Mouse (Mus musculus) cortical plate, adult 2 months (tissue): ENCODE data around the gene Igsf3. TPM values are rescaled to one million over a fixed set of nuclear protein-coding genes. Genes with fewer than 3 reads are reported as not detected.
A peak's percentile ranks its signal among the peaks of the same experiment; 100 is the strongest.

Experiments
- H3K27ac ChIP-seq: fragments of 200-500 bp; 2 replicates; pipeline ENCODE4 v1.5.1; 2012; ENCODE audit warnings: low read length, control low read depth, inconsistent platforms; ENCODE audit not compliant: insufficient read depth
- H3K4me1 ChIP-seq: fragments of 200-500 bp; 2 replicates; pipeline ENCODE4 v1.6.1; 2011; ENCODE audit warnings: low read length; ENCODE audit not compliant: control insufficient read depth, insufficient read depth
- H3K4me3 ChIP-seq: fragments of 200-500 bp; 2 replicates; pipeline ENCODE4 v1.5.1; 2011; ENCODE audit warnings: mild to moderate bottlenecking, low read length, control low read depth; ENCODE audit not compliant: insufficient read depth
- CTCF ChIP-seq: fragments of 200-500 bp; IDR thresholded peaks from 2 replicates; pipeline ENCODE4 v1.5.1; 2011; ENCODE audit warnings: mild to moderate bottlenecking, control low read depth, low read length; ENCODE audit not compliant: insufficient read depth; ENCODE audit errors: extremely low read depth
- POLR2A ChIP-seq: fragments of 200-500 bp; IDR thresholded peaks from 2 replicates; pipeline ENCODE4 v1.6.1; 2011; ENCODE audit warnings: mild to moderate bottlenecking, low read length, control low read depth; ENCODE audit not compliant: insufficient read depth; ENCODE audit errors: extremely low read depth
- polyA plus RNA-seq: library from polyadenylated mRNA; depleted of rRNA; stranded (reverse); fragments of >200 nt; gene quantifications from 2 replicates; pipeline ENCODE4 v1.2.3, GENCODE M21; 2012; rRNA removed

Gene Igsf3
- polyA plus RNA-seq, result 4.2 and 4.6 TPM in 2 replicates

DNA sequence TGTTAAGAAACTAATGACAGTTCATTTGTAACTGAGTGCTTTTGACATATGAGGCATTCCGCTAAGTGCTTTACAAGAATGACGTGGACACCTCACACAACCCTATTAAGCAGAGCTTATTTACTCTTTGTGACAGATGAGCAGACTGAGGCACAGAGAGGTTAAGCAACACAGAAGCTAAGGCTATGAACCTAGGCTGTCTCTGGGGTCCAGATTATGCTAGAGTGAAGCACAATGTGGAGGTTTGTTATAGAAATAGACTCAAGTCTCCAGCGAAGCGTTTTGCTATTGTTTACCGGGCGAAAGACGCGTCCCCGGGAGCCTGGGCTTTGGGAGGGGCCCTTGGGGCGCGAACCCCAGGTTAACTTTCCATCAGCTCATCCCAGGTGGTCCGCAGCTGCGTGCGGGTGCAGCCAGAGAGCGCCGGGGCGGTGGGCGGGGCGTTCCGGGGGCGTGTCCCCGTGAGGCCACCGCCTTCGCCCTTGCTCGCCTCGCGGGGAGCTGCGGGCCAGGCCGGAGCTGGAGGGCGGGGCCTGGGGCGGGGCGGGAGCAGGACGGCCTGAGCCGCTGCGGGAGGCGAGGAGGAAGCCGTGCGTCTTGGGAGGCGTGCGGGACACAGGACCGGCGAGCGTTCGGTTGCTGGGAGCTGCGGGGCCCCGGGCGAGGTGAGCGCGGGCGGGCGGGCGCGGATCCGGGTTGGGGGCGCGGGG lies at the start of gene Igsf3:
Igsf3 (plus strand) TSS at position 546 of the 710 bp plus-strand sequence.
- TF ChIP-seq POLR2A (0 out of 2 replicates have a peak, but pooled peaks have one; percentile 12), CTCF (no peak)
- Histone ChIP-seq H3K4me1 (peaks cover 9% of the 10 kb centered on the region), H3K4me3 (peak within 1 kb of the TSS; percentile 77), H3K27ac (no peak within 1 kb of the TSS)

GRCm38 (mm10) chr3:101327248-101327647 lies 49.6 kb upstream of the Igsf3 start:
- Histone ChIP-seq H3K4me1 (no peaks in the 10 kb centered on the region), H3K4me3 (no peak overlapping the region), H3K27ac (no peak overlapping the region)
- TF ChIP-seq POLR2A (no peak), CTCF (no peak)

DNA sequence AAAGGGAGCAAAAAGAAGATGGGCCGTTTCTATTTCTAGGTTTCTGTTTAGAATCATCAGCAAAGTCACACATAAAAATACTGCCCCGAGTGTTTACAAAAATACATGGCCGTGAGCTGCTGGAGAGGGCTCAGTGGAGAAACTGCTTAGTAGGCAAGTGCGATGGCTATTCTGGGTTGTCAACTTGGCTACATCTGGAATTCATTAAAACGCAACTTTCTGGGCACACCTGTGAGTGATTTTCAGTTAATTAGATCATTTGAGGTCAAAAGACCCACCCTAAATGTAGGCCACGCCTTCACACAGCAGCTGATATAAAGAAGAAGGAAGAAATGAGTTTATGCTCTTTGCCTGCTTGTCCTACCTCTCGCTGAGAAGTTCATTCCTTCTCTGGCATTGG lies 48.3 kb upstream of the Igsf3 start:
- Histone ChIP-seq H3K27ac (no peak overlapping the region), H3K4me3 (no peak overlapping the region), H3K4me1 (no peaks in the 10 kb centered on the region)
- TF ChIP-seq CTCF (no peak), POLR2A (no peak)

DNA sequence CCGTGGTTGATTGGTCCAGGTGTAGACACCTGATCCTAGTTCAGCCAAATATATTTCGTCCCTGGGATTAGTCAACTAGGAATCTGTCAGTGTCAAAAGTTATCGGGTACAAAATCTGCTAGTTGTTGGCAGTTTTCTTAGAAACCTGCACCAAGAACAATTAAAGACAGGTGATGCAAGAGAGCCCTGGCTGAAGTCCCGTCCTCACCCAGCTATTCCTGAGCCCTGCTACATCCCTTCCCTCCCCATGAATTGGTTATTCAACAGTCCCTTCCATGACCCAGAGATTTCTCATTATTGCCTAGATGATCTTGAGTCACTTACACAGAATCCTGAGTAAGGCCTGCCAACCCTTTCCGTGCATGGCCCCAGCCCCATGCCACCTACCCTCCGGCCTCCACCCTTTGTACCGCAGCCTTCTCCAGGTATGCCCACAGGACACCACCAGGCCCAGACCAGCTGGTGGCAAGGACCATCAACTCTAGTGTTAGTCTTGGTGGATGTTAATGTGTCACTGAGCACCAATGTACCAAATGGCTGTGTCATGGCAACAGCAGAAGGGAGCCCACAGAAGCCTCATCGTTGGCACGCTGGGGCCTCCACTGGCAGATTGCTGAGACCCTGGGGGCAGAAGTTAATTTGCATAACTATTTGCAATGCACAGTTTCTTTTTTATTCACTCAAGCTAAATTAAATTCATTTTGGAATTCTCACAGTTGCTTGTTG lies 33.5 kb upstream of the Igsf3 start:
- no peak overlapping the region for H3K4me3 ChIP-seq
- H3K4me1 ChIP-seq, result no peaks in the 10 kb centered on the region
- H3K27ac ChIP-seq, result no peak overlapping the region
- TF ChIP-seq POLR2A, result no peak
- TF ChIP-seq CTCF, result no peak

- Histone ChIP-seq H3K4me1 (no peaks in the 10 kb centered on the region), H3K27ac (no peak overlapping the region), H3K4me3 (no peak overlapping the region)
- no peak for TF ChIP-seq CTCF
- TF ChIP-seq POLR2A, result no peak
Measured at GRCm38 (mm10) chr3:101344246-101344645, 32.6 kb upstream of the Igsf3 start.

DNA sequence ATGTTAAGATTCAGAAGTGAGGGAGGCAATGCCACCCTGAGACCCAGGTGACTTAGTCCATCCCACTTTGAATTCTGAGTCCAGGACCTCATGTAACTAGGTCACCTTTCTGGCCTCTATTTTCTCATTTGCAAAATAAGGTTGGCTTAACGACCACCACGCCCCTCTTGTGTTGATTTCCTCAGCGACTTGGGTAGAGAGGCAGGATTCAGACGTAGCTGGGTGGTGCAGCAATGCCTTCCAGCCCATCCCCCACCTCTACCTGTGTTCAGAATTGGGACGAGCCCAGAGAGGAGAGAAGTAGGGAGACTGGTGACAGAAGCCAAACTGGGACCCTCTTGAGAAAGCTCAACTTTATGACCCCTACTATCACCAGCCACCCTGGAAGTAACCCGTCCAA lies 31.6 kb upstream of the Igsf3 start:
- no peak for TF ChIP-seq POLR2A
- TF ChIP-seq CTCF, result no peak
- no peak overlapping the region for H3K4me3 ChIP-seq
- no peaks in the 10 kb centered on the region for H3K4me1 ChIP-seq
- H3K27ac ChIP-seq, result no peak overlapping the region

DNA sequence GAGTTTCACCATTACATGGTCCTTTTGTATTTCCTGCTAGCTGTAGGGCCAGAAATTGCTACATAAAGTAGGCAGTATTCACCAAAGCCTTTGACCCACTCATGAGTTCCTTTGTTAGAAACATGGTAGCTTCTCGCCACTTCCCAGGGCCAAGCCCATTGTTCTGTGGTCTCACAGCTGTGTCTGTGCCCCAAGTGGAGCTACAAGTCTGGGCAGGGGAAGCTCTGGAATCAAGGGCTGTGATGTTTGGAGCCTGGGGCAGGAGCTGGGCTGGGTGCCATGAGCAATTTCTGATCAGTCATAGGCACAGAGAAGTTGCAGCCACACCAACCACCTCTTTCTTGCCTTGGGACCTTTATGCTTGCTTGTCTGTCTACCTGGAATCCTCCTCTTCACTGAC lies 30.1 kb upstream of the Igsf3 start:
- TF ChIP-seq POLR2A, result no peak
- no peak for TF ChIP-seq CTCF
- H3K4me3 ChIP-seq, result no peak overlapping the region
- no peaks in the 10 kb centered on the region for H3K4me1 ChIP-seq
- H3K27ac ChIP-seq, result no peak overlapping the region

DNA sequence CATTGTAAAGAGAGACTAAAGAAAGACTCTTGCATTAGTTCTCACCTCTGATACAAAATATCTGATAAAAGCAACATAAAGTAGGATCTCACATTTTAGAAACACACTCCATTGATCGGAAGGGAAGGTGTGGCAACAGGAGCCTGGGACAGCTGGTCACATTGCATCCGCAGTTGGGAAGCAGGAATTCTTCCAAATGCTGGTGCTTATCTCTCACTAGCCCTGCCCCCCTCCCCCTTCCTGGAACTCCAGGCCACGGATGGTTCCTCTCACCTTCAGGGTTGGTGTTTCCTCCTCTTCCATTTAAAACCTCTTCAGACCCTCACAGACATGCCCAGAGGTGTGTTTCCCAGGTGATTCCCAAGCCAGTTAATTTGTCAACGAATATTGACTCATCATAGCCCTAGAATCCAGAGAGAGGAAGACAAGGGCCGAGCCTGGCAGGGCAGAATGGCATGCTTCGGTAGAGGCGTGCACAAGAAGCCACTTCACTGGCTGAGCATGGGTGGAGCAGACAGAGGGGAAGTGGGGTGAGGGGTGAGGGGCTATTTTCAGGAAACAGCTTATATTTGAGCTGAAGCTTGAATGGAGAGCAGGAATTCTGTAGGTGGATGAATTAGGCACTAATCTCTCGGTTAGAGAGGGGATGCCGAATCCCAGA lies 28.3 kb upstream of the Igsf3 start:
- TF ChIP-seq POLR2A (no peak), CTCF (no peak)
- no peaks in the 10 kb centered on the region for H3K4me1 ChIP-seq
- H3K27ac ChIP-seq, result no peak overlapping the region
- H3K4me3 ChIP-seq, result no peak overlapping the region

GRCm38 (mm10) chr3:101349542-101350307 lies 27.2 kb upstream of the Igsf3 start:
- Histone ChIP-seq H3K4me1 (no peaks in the 10 kb centered on the region), H3K4me3 (no peak overlapping the region), H3K27ac (no peak overlapping the region)
- TF ChIP-seq CTCF, result no peak
- no peak for TF ChIP-seq POLR2A
